Mouse (Mus musculus): ENCODE measurements around the gene Ccdc103. TPM values are rescaled to one million over a fixed set of nuclear protein-coding genes. Genes with fewer than 3 reads are reported as not detected.
A peak's percentile ranks its signal among the peaks of the same experiment; 100 is the strongest.

Ccdc103 gene
- polyA plus RNA-seq, 1 experiment = 0.49 TPM

DNA sequence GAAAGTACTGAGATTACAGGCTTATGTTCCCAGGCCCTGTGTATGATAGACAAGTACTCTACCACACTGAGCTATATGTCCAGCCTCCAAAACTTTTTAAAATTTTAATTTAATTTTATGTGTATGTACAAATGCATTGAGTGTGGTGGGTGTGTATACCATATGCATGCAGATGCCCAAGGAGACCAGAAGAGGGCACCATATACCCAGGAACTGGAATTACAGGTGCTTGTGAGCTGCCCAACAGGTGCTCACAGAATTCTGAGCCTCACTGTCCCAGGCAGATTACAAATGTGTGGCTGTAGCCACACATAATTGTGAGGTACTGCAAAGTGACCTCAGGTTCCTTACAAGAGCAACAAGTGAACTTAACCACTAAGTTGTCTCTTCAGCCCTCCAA is 27.2 kb upstream of the Ccdc103 start:
- Histone ChIP-seq H3K27ac (ENCODE audit: insufficient read depth, low read length) (no peak overlapping the region), H3K4me3 (ENCODE audit: insufficient read depth, low read length) (no peak overlapping the region), H3K4me1 (ENCODE audit: control insufficient read depth, insufficient read depth, low read length) (no peaks in the 10 kb centered on the region)
- TF ChIP-seq POLR2A (IDR thresholded peaks at IDR 0.05; ENCODE audit: low read depth, low read length) = no peak
- no peak for TF ChIP-seq CTCF (IDR thresholded peaks at IDR 0.05; ENCODE audit: borderline replicate concordance, insufficient read depth, low read length)

GRCm38 (mm10) chr11:102855941-102856340 is 25.1 kb upstream of the Ccdc103 start:
- no peak overlapping the region for H3K27ac ChIP-seq (ENCODE audit: insufficient read depth, low read length)
- H3K4me3 ChIP-seq (ENCODE audit: insufficient read depth, low read length) = no peak overlapping the region
- no peaks in the 10 kb centered on the region for H3K4me1 ChIP-seq (ENCODE audit: control insufficient read depth, insufficient read depth, low read length)
- no peak for TF ChIP-seq POLR2A (IDR thresholded peaks at IDR 0.05; ENCODE audit: low read depth, low read length)
- TF ChIP-seq CTCF (IDR thresholded peaks at IDR 0.05; ENCODE audit: borderline replicate concordance, insufficient read depth, low read length) = no peak

DNA sequence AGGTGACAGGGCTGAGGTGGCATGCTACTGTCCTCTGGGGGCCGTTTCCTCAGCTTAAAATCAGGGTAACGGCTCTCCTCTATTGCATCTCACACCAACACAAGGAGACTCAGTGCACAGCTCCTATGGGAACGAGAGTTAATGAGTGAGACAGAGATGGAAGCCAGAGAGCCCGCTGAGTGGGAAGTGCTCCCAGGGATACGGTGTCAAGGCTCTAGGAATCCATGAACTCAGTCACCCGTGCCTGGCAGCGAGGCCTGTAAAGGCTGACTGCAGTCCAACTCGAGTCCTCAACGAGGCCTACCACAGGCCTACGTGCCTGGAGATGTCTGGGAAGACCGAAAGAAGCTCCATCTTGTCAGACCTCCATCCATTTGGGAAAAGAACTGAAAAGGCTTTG is 22.1 kb upstream of the Ccdc103 start:
- H3K27ac ChIP-seq (ENCODE audit: insufficient read depth, low read length) = no peak overlapping the region
- TF ChIP-seq POLR2A (IDR thresholded peaks at IDR 0.05; ENCODE audit: low read depth, low read length) = no peak
- TF ChIP-seq CTCF (IDR thresholded peaks at IDR 0.05; ENCODE audit: borderline replicate concordance, insufficient read depth, low read length) = no peak

DNA sequence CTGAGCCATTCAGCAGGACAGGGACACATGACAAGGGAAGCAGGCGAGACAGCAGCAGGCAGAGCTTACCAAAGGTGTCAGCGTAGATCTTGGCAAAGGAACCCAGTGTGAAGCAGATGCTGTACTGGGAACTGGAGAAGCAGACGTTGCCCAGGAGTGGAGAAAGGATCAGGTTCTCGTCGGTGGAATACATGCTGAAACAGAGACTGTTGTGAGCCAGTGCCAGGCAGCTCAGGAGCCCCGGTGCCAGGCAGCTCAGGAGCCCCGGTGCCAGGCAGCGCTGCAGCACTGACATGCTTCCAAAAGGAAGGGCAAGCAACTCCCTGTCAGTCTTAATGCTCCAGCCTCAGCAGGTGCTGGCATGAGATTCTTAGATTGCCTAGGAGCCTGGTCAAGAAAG is 21.1 kb upstream of the Ccdc103 start:
- Histone ChIP-seq H3K4me1 (ENCODE audit: control insufficient read depth, insufficient read depth, low read length) (no peaks in the 10 kb centered on the region), H3K4me3 (ENCODE audit: insufficient read depth, low read length) (no peak overlapping the region), H3K27ac (ENCODE audit: insufficient read depth, low read length) (no peak overlapping the region)
- TF ChIP-seq CTCF (IDR thresholded peaks at IDR 0.05; ENCODE audit: borderline replicate concordance, insufficient read depth, low read length) = no peak

More for the DNA sequence above, 22.1 kb upstream of the Ccdc103 start:
- Histone ChIP-seq H3K4me1 (ENCODE audit: control insufficient read depth, insufficient read depth, low read length) (no peaks in the 10 kb centered on the region), H3K4me3 (ENCODE audit: insufficient read depth, low read length) (no peak overlapping the region)

GRCm38 (mm10) chr11:102864272-102864671 is 16.7 kb upstream of the Ccdc103 start:
- H3K27ac ChIP-seq (ENCODE audit: insufficient read depth, low read length) = no peak overlapping the region
- no peaks in the 10 kb centered on the region for H3K4me1 ChIP-seq (ENCODE audit: control insufficient read depth, insufficient read depth, low read length)
- no peak overlapping the region for H3K4me3 ChIP-seq (ENCODE audit: insufficient read depth, low read length)
- no peak for TF ChIP-seq POLR2A (IDR thresholded peaks at IDR 0.05; ENCODE audit: low read depth, low read length)
- TF ChIP-seq CTCF (IDR thresholded peaks at IDR 0.05; ENCODE audit: borderline replicate concordance, insufficient read depth, low read length) = no peak

- Histone ChIP-seq H3K4me1 (ENCODE audit: control insufficient read depth, insufficient read depth, low read length) (peaks cover 5% of the 10 kb centered on the region), H3K4me3 (ENCODE audit: insufficient read depth, low read length) (no peak overlapping the region), H3K27ac (ENCODE audit: insufficient read depth, low read length) (no peak overlapping the region)
- no peak for TF ChIP-seq CTCF (IDR thresholded peaks at IDR 0.05; ENCODE audit: borderline replicate concordance, insufficient read depth, low read length)
- no peak for TF ChIP-seq POLR2A (IDR thresholded peaks at IDR 0.05; ENCODE audit: low read depth, low read length)
Observed at GRCm38 (mm10) chr11:102874801-102875334, 6.1 kb upstream of the Ccdc103 start.

DNA sequence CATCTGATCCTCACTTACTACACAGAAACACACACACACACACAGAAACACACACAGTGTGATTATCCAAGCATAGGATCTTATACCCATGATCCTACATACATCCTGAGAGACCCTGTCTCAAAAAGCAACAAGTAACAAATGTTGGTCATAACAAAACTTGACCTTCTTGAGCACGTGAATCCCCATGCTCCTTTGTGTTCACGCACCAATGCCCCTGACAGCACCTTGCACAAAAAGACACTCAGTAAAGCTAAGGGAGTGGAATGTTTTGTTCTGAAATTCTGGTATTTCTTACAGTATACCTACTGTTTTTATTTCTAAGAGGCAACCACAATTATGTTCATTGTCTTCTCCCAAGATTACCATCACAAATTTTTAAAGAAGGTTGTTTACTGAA is 1.4 kb upstream of the Ccdc103 start:
- H3K27ac ChIP-seq (ENCODE audit: insufficient read depth, low read length) = no peak overlapping the region
- no peak for TF ChIP-seq POLR2A (IDR thresholded peaks at IDR 0.05; ENCODE audit: low read depth, low read length)
- no peak for TF ChIP-seq CTCF (IDR thresholded peaks at IDR 0.05; ENCODE audit: borderline replicate concordance, insufficient read depth, low read length)
- H3K4me3 ChIP-seq (ENCODE audit: insufficient read depth, low read length) = peak overlapping the region; percentile 6; the same call in 1 of the 2 replicates
- peaks cover 5% of the 10 kb centered on the region for H3K4me1 ChIP-seq (ENCODE audit: control insufficient read depth, insufficient read depth, low read length)

DNA sequence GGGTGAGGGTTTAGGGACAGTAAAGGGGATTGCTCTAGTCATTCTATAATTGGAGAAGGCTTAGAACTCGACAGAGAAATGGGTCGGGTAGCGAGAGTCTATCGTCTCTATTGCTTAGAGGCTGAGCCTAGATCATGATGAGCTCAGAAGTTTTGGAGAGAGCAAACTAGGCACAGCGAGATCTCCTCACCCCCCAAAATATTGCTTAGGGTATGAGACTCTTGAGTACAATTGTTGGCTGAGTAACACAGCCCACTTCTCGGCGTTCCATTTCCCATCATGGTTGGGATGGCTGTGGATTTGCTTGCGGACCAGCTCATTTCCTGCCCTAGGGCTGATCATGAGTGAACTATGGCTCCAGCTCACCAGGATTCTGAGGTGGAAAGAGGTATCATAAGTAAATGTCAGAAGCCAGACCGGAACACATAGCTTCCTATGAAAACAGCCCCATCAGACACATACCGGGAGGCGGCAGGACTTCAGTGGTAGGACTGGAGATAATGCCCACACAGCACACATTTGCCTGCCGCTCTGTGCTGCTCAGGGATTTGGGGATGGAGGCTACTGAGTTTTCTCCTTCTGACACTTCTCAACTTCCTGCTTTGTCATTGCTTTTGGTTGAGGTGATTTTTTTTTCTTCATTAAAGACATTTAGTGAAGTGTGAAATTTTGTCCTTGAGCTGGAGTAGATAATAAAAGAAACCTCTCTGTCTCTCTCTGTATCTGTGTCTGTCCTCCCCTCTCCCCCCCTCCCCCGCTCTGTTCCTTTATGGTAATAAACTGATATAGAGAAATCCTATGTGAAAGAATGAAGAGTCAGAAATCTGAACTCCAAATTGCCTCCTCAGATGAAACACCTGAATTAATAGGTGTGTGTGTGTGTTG is 552 bp downstream of the Ccdc103 start:
- peaks cover 5% of the 10 kb centered on the region for H3K4me1 ChIP-seq (ENCODE audit: control insufficient read depth, insufficient read depth, low read length)
- H3K27ac ChIP-seq (ENCODE audit: insufficient read depth, low read length) = no peak overlapping the region
- TF ChIP-seq POLR2A (IDR thresholded peaks at IDR 0.05; ENCODE audit: low read depth, low read length) (no peak), CTCF (IDR thresholded peaks at IDR 0.05; ENCODE audit: borderline replicate concordance, insufficient read depth, low read length) (no peak)
- H3K4me3 ChIP-seq (ENCODE audit: insufficient read depth, low read length) = peak overlapping the region; percentile 63

- Histone ChIP-seq H3K4me1 (ENCODE audit: control insufficient read depth, insufficient read depth, low read length) (no peaks in the 10 kb centered on the region), H3K27ac (ENCODE audit: insufficient read depth, low read length) (no peak within 1 kb of the TSS), H3K4me3 (ENCODE audit: insufficient read depth, low read length) (no peak within 1 kb of the TSS)
- no peak for TF ChIP-seq POLR2A (IDR thresholded peaks at IDR 0.05; ENCODE audit: low read depth, low read length)
- no peak for TF ChIP-seq CTCF (IDR thresholded peaks at IDR 0.05; ENCODE audit: borderline replicate concordance, insufficient read depth, low read length)
Observed at GRCm38 (mm10) chr11:102884616-102885219, 3.7 kb downstream of the Ccdc103 start, which contains the start of gene Fam187a. Gene Fam187a, plus strand, starts transcription at chr11:102885169.

DNA sequence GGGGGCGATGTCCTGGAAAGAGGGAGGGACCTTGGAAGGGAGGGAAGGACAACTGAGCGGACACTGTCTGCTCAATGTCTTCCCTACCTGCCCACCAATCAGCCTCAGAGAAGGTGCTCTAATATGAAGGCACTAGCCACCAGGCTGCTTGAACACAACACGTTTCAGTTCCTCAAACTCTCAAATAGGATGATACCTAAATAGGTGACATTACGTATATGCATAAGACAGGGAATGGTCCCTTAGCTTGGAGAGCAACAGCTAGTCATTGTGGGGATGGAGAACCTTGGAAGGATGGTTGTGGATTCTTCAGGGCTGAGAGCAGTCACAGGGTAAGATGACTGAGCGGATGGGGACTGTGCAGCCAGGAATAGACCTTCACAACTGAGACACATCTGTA is 6.4 kb downstream of the Ccdc103 start:
- no peak overlapping the region for H3K4me3 ChIP-seq (ENCODE audit: insufficient read depth, low read length)
- H3K27ac ChIP-seq (ENCODE audit: insufficient read depth, low read length) = no peak overlapping the region
- TF ChIP-seq POLR2A (IDR thresholded peaks at IDR 0.05; ENCODE audit: low read depth, low read length) (no peak), CTCF (IDR thresholded peaks at IDR 0.05; ENCODE audit: borderline replicate concordance, insufficient read depth, low read length) (no peak)
- no peaks in the 10 kb centered on the region for H3K4me1 ChIP-seq (ENCODE audit: control insufficient read depth, insufficient read depth, low read length)
